9 mouse cellular contexts compared by ENCODE assay signal in the genomic region with DNA sequence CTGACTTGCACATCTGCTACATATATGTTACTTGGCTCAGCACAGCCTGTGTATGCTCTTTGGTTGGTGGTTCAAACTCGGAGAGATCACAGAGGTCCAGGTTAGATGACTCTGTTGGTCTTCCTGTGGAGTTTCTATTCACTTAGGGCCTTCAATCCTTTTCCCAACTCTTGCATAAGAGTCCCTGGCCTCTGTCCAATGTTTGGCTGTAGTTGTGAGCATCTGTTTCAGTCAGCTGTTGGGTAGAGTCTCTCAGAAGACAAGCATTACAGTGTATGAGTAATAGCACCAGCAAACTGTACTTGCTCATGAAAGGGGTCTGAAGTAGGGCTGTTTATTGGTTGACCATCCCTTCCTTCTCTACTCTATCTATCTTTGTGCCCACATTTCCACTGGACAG.
DNase-seq lines count a peak whose midpoint lies in the region; ATAC-seq lines count a peak whose summit lies in the region.
"Had no signal": no experiment of that assay in that cellular context is flagged by ENCODE, and none has a peak within 500 bp of the region (broad histone marks: within the 10 kb centered on the region; RNA-seq: fewer than 3 reads in every experiment).

No protein-coding gene starts in this region.

- no peaks in the 10 kb centered on the region for H3K36me3 ChIP-seq in liver, embryonic 16.5 days (ENCODE audit: control insufficient read depth, insufficient read depth)
- H3K36me3 ChIP-seq in liver, embryonic 11.5 days (ENCODE audit: control insufficient read depth, insufficient read depth, low read length) = no peaks in the 10 kb centered on the region
- H3K36me3 ChIP-seq: embryonic facial prominence, embryonic 12.5 days had no signal

- H3K9ac ChIP-seq in liver, embryonic 16.5 days (ENCODE audit: low read depth, low read length) = no peak overlapping the region
- no peak overlapping the region for H3K9ac ChIP-seq in liver, embryonic 11.5 days (ENCODE audit: low read depth, low read length)
- H3K9ac ChIP-seq: embryonic facial prominence, embryonic 12.5 days had no signal

- no peak for DNase-seq in liver, embryonic 11.5 days (ENCODE audit: low spot score)
- peak; percentile 33 to 70 for DNase-seq in frontal cortex, adult 2 months (ENCODE audit: extremely low spot score in 1 of 2, low spot score in 1 of 2)
- peak; percentile 30 to 45 for DNase-seq in layer of hippocampus, adult 8-10 months (ENCODE audit: low spot score in 2 of 2)
- DNase-seq in right cerebral cortex, postnatal 14 days = peak; percentile 13
- DNase-seq in cerebellum, adult 11-12 months = no peak
- DNase-seq in thymus, postnatal 4 days = no peak
- DNase-seq in spleen, adult 18-20 months = no peak

- no peak overlapping the region for H3K4me2 ChIP-seq in liver, embryonic 16.5 days (ENCODE audit: low read depth, low read length)
- H3K4me2 ChIP-seq in liver, embryonic 11.5 days = no peak overlapping the region
- H3K4me2 ChIP-seq: embryonic facial prominence, embryonic 12.5 days had no signal

- H3K4me3 ChIP-seq in liver, embryonic 16.5 days (ENCODE audit: low read depth, low read length) = no peak overlapping the region
- H3K4me3 ChIP-seq in liver, embryonic 11.5 days (ENCODE audit: low read depth, low read length) = no peak overlapping the region
- H3K4me3 ChIP-seq: embryonic facial prominence, embryonic 12.5 days had no signal

- peak; percentile 43; the same call in 1 of the 2 replicates for ATAC-seq in liver, embryonic 16.5 days (ENCODE audit: low read depth)
- ATAC-seq in liver, embryonic 11.5 days (replicated peaks; ENCODE audit: low FRiP score) = no peak

- WGBS in liver, embryonic 16.5 days (ENCODE audit: insufficient replicate concordance) = 50% methylated on average over 1 of the region's 1 CpGs
- 72% methylated on average over 1 of the region's 1 CpGs for WGBS in liver, embryonic 11.5 days

- no peaks in the 10 kb centered on the region for H3K27me3 ChIP-seq in liver, embryonic 16.5 days (ENCODE audit: control insufficient read depth, insufficient read depth, low read depth, low read length)
- no peaks in the 10 kb centered on the region for H3K27me3 ChIP-seq in liver, embryonic 11.5 days (replicated peaks; ENCODE audit: control insufficient read depth, insufficient read depth, low read length)
- H3K27me3 ChIP-seq: embryonic facial prominence, embryonic 12.5 days had no signal

- no peaks in the 10 kb centered on the region for H3K4me1 ChIP-seq in liver, embryonic 16.5 days (ENCODE audit: control insufficient read depth, low read depth, low read length)
- H3K4me1 ChIP-seq in liver, embryonic 11.5 days (replicated peaks; ENCODE audit: control insufficient read depth, insufficient read depth, low read length) = no peaks in the 10 kb centered on the region
- H3K4me1 ChIP-seq: embryonic facial prominence, embryonic 12.5 days had no signal

- no peak overlapping the region for H3K27ac ChIP-seq in liver, embryonic 16.5 days (ENCODE audit: low read length)
- no peak overlapping the region for H3K27ac ChIP-seq in liver, embryonic 11.5 days (ENCODE audit: low read depth, low read length)
- H3K27ac ChIP-seq: embryonic facial prominence, embryonic 12.5 days had no signal

- no peaks in the 10 kb centered on the region for H3K9me3 ChIP-seq in liver, embryonic 16.5 days (replicated peaks; ENCODE audit: control insufficient read depth, low read length)
- no peaks in the 10 kb centered on the region for H3K9me3 ChIP-seq in liver, embryonic 11.5 days (ENCODE audit: control insufficient read depth, low read length)
- H3K9me3 ChIP-seq: embryonic facial prominence, embryonic 12.5 days had no signal

Comparison
In these comparisons a context has a peak if more than half of its experiments do, and no peak if none do; other contexts are left out.
1. DNase-seq: peak in frontal cortex, adult 2 months (2 of 2), layer of hippocampus, adult 8-10 months (2 of 2) and right cerebral cortex, postnatal 14 days (single experiment); none in liver, embryonic 11.5 days (single experiment), cerebellum, adult 11-12 months (single experiment), thymus, postnatal 4 days (single experiment) and spleen, adult 18-20 months (0 of 2).